Mouse (Mus musculus): ENCODE data around the gene Cog2.

DNA sequence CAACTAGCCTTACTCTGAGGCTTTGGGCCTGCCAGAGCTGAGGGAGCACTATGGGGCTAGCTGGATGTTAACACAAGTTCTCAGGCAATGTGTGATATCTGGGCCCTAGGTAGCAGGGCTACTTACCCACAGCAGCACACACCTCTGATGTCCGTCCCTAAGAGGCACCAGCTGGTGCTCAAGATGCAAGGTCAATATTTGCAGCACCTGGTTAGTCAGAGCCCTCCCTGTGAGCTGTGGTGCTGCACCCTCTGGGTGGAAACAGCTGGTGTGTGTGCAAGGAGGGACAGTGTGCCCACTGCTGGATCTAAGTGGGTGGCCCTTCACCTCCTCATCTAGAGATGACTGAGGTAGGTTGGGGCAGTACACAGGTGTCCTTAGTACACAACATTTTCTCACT lies 56.2 kb downstream of the Cog2 start:
- TF ChIP-seq CTCF (IDR thresholded peaks at IDR 0.05; ENCODE audit: control insufficient read depth, insufficient read depth, insufficient replicate concordance, low read depth, low read length) = no peak
- no peak for TF ChIP-seq POLR2A (IDR thresholded peaks at IDR 0.05; ENCODE audit: control insufficient read depth, low read depth, low read length)
